In genomic region chr6:67102014-67102413, GRCm38 (mm10) we compare ENCODE assay signal across 8 mouse cellular contexts.
DNase-seq lines count a peak whose midpoint lies in the region; ATAC-seq and TF ChIP-seq lines count a peak whose summit lies in the region.

No protein-coding gene starts in this region.

- H3K36me3 ChIP-seq in heart, embryonic 10.5 days = no peaks in the 10 kb centered on the region
- H3K36me3 ChIP-seq in intestine, embryonic 15.5 days = no peaks in the 10 kb centered on the region
- H3K36me3 ChIP-seq in megakaryocyte, embryonic 14.5 days (replicated peaks; ENCODE audit: low read length) = no peaks in the 10 kb centered on the region
- no peaks in the 10 kb centered on the region for H3K36me3 ChIP-seq in thymus, adult 2 months (ENCODE audit: control insufficient read depth, insufficient read depth, low read length)
- H3K36me3 ChIP-seq in forebrain, embryonic 16.5 days (ENCODE audit: control insufficient read depth, insufficient read depth) = no peaks in the 10 kb centered on the region

- no peak overlapping the region for H3K27ac ChIP-seq in heart, embryonic 10.5 days
- peak overlapping the region; percentile 62 for H3K27ac ChIP-seq in embryonic fibroblast, embryonic 13.5 days (ENCODE audit: insufficient read depth, low read length)
- H3K27ac ChIP-seq in intestine, embryonic 15.5 days = no peak overlapping the region
- no peak overlapping the region for H3K27ac ChIP-seq in thymus, adult 2 months (ENCODE audit: control insufficient read depth, insufficient read depth, low read length)
- no peak overlapping the region for H3K27ac ChIP-seq in forebrain, embryonic 16.5 days (ENCODE audit: low read length)

- no peak for TF ChIP-seq CTCF in embryonic fibroblast, embryonic 13.5 days (IDR thresholded peaks at IDR 0.05; ENCODE audit: borderline replicate concordance, insufficient read depth, low read length)
- no peak for TF ChIP-seq CTCF in thymus, adult 2 months (IDR thresholded peaks at IDR 0.05; ENCODE audit: borderline replicate concordance, control insufficient read depth, extremely low read depth, insufficient read depth, low read length, poor library complexity)

- H3K4me3 ChIP-seq in heart, embryonic 10.5 days = no peak overlapping the region
- H3K4me3 ChIP-seq in embryonic fibroblast, embryonic 13.5 days (ENCODE audit: insufficient read depth, low read length) = no peak overlapping the region
- H3K4me3 ChIP-seq in intestine, embryonic 15.5 days (replicated peaks) = no peak overlapping the region
- H3K4me3 ChIP-seq in megakaryocyte, embryonic 14.5 days (replicated peaks) = peak overlapping the region; percentile 84
- no peak overlapping the region for H3K4me3 ChIP-seq in thymus, adult 2 months (ENCODE audit: control insufficient read depth, insufficient read depth, low read length)
- H3K4me3 ChIP-seq in forebrain, embryonic 16.5 days (replicated peaks; ENCODE audit: low read length) = no peak overlapping the region

- peak; percentile 91 for DNase-seq in heart, adult 11 months
- no peak for DNase-seq in heart, embryonic 10.5 days (ENCODE audit: low spot score)
- DNase-seq in 3T3-L1 (ENCODE audit: low read depth, low spot score) = peak; percentile 68
- DNase-seq in thymus, adult 2 months = no peak

- ATAC-seq in intestine, embryonic 15.5 days = peak; percentile 54; the same call in 1 of the 2 replicates
- no peak for ATAC-seq in forebrain, embryonic 16.5 days

- no peaks in the 10 kb centered on the region for H3K9me3 ChIP-seq in heart, embryonic 10.5 days
- H3K9me3 ChIP-seq in intestine, embryonic 15.5 days = no peaks in the 10 kb centered on the region
- H3K9me3 ChIP-seq in megakaryocyte, embryonic 14.5 days = no peaks in the 10 kb centered on the region
- H3K9me3 ChIP-seq in forebrain, embryonic 16.5 days (ENCODE audit: control insufficient read depth, low read length) = no peaks in the 10 kb centered on the region

- TF ChIP-seq POLR2A in embryonic fibroblast, embryonic 13.5 days (IDR thresholded peaks at IDR 0.05; ENCODE audit: low read depth, low read length) = no peak
- TF ChIP-seq POLR2A in thymus, adult 2 months (IDR thresholded peaks at IDR 0.05; ENCODE audit: control insufficient read depth, extremely low read depth, insufficient read depth, low read length, poor library complexity) = no peak

- H3K27me3 ChIP-seq in heart, embryonic 10.5 days (ENCODE audit: insufficient read depth, poor library complexity, severe bottlenecking) = no peaks in the 10 kb centered on the region; the same call in 1 of the 2 replicates
- H3K27me3 ChIP-seq in intestine, embryonic 15.5 days (replicated peaks) = no peaks in the 10 kb centered on the region
- peaks cover 31% of the 10 kb centered on the region for H3K27me3 ChIP-seq in megakaryocyte, embryonic 14.5 days (replicated peaks)
- H3K27me3 ChIP-seq in thymus, adult 2 months (ENCODE audit: control insufficient read depth, insufficient read depth, low read length) = no peaks in the 10 kb centered on the region
- no peaks in the 10 kb centered on the region for H3K27me3 ChIP-seq in forebrain, embryonic 16.5 days (replicated peaks; ENCODE audit: control insufficient read depth, insufficient read depth, low read length)

- H3K4me1 ChIP-seq in heart, embryonic 10.5 days = no peaks in the 10 kb centered on the region
- peaks cover 23% of the 10 kb centered on the region for H3K4me1 ChIP-seq in embryonic fibroblast, embryonic 13.5 days (ENCODE audit: control insufficient read depth, insufficient read depth, low read length)
- H3K4me1 ChIP-seq in intestine, embryonic 15.5 days (replicated peaks) = peaks cover 11% of the 10 kb centered on the region
- peaks cover 35% of the 10 kb centered on the region for H3K4me1 ChIP-seq in megakaryocyte, embryonic 14.5 days
- peaks cover 8% of the 10 kb centered on the region for H3K4me1 ChIP-seq in thymus, adult 2 months (replicated peaks; ENCODE audit: control insufficient read depth, insufficient read depth, low read length)
- no peaks in the 10 kb centered on the region for H3K4me1 ChIP-seq in forebrain, embryonic 16.5 days (replicated peaks; ENCODE audit: control insufficient read depth, insufficient read depth, low read length)

- no peak overlapping the region for H3K9ac ChIP-seq in intestine, embryonic 15.5 days
- no peak overlapping the region for H3K9ac ChIP-seq in forebrain, embryonic 16.5 days (replicated peaks; ENCODE audit: low read depth, low read length)

- no peak overlapping the region for H3K4me2 ChIP-seq in intestine, embryonic 15.5 days (replicated peaks)
- H3K4me2 ChIP-seq in forebrain, embryonic 16.5 days (ENCODE audit: low read length) = no peak overlapping the region

- 84% methylated on average over 4 of the region's 4 CpGs for WGBS in heart, embryonic 10.5 days
- WGBS in intestine, embryonic 15.5 days = 72% methylated on average over 4 of the region's 4 CpGs
- 42% methylated on average over 4 of the region's 4 CpGs for WGBS in thymus, adult 2 months
- WGBS in forebrain, embryonic 16.5 days = 84% methylated on average over 4 of the region's 4 CpGs

Comparison
In these comparisons a context has a peak if more than half of its experiments do, and no peak if none do; other contexts are left out.
1. DNase-seq: peak in heart, adult 11 months (single experiment) and 3T3-L1 (single experiment); none in heart, embryonic 10.5 days (single experiment) and thymus, adult 2 months (single experiment).